Mouse (Mus musculus) forebrain, embryonic 11.5 days (tissue): ENCODE data around the gene Ppil6. TPM values are rescaled to one million over a fixed set of nuclear protein-coding genes. Genes with fewer than 3 reads are reported as not detected.

Experiments used
- ATAC-seq: fragments of 200-750 bp; cut with Nextera tagmentation; replicated peaks from 2 replicates; pipeline ENCODE4 v1.8.0; 2017; ENCODE audit warnings: moderate TSS enrichment; ENCODE audit not compliant: low FRiP score
- DNase-seq: peaks from one replicate; pipeline ENCODE4 v3.0.0-alpha.2; 2017; ENCODE audit warnings: low spot score
- H3K27ac ChIP-seq: fragments of 300-500 bp; sonication (generic); 2 replicates; pipeline ENCODE4 v1.5.1; 2014; ENCODE audit warnings: low read depth, low read length
- H3K27me3 ChIP-seq: fragments of 300-500 bp; sonication (generic); 2 replicates; pipeline ENCODE4 v1.6.1; 2014; ENCODE audit warnings: mild to moderate bottlenecking, low read length, mixed read lengths; ENCODE audit not compliant: control insufficient read depth, insufficient read depth
- H3K36me3 ChIP-seq: fragments of 300-500 bp; sonication (generic); 2 replicates; pipeline ENCODE4 v1.6.1; 2014; ENCODE audit warnings: mild to moderate bottlenecking, low read length, moderate library complexity, mixed read lengths; ENCODE audit not compliant: control insufficient read depth, insufficient read depth
- H3K4me1 ChIP-seq: fragments of 300-500 bp; sonication (generic); replicated peaks from 2 replicates; pipeline ENCODE4 v1.6.1; 2014; ENCODE audit warnings: low read length, mixed read lengths; ENCODE audit not compliant: control insufficient read depth, insufficient read depth
- H3K4me2 ChIP-seq: fragments of 300-500 bp; sonication (generic); 2 replicates; pipeline ENCODE4 v1.6.1; 2014; ENCODE audit warnings: low read depth, mild to moderate bottlenecking, low read length, moderate library complexity, mixed read lengths; ENCODE audit not compliant: severe bottlenecking
- H3K4me3 ChIP-seq: fragments of 300-500 bp; sonication (generic); 2 replicates; pipeline ENCODE4 v1.5.1; 2014; ENCODE audit warnings: low read depth, low read length
- H3K9ac ChIP-seq: fragments of 300-500 bp; sonication (generic); 2 replicates; pipeline ENCODE4 v1.6.1; 2014; ENCODE audit warnings: low read length
- H3K9me3 ChIP-seq: fragments of 300-500 bp; sonication (generic); 2 replicates; pipeline ENCODE4 v1.6.1; 2016; ENCODE audit warnings: low read length, mixed read lengths; ENCODE audit not compliant: control insufficient read depth
- WGBS: fragments of 180-500 bp; shearing (Covaris S2); extraction: QIAGEN DNeasy Blood & Tissue Kit; methylation state at CpG from one replicate; pipeline ENCODE4 v1.1.7; 2014; 5-methylcytosine and 5-hydroxymethylcytosine counted together
- polyA plus RNA-seq: library from polyadenylated mRNA; unstranded; fragments of >200 nt; fragmentation: Nextera tagmentation; extraction: Ambion mirVana; gene quantifications from 2 replicates; pipeline ENCODE4 v1.2.1, GENCODE M21; 2014

Gene Ppil6
- polyA plus RNA-seq, 1 experiment from 2014 or later: 0.98 TPM

GRCm38 (mm10) chr10:41509160-41509559 is 18.9 kb downstream of the Ppil6 start:
- Histone ChIP-seq H3K4me1 (no peaks in the 10 kb centered on the region), H3K36me3 (no peaks in the 10 kb centered on the region), H3K27ac (no peak overlapping the region), H3K4me3 (no peak overlapping the region), H3K4me2 (no peak overlapping the region), H3K9ac (no peak overlapping the region), H3K9me3 (no peaks in the 10 kb centered on the region), H3K27me3 (no peaks in the 10 kb centered on the region)
- no peak for ATAC-seq
- DNase-seq: no peak
- 34% methylated on average over 2 of the region's 2 CpGs for WGBS

GRCm38 (mm10) chr10:41514301-41514700 is 24.1 kb downstream of the Ppil6 start:
- no peak overlapping the region for H3K27ac ChIP-seq
- H3K36me3 ChIP-seq: no peaks in the 10 kb centered on the region
- H3K27me3 ChIP-seq: no peaks in the 10 kb centered on the region
- H3K4me1 ChIP-seq: no peaks in the 10 kb centered on the region
- no peak for DNase-seq
- H3K4me2 ChIP-seq: no peak overlapping the region
- ATAC-seq: no peak
- no peak overlapping the region for H3K9ac ChIP-seq
- 80% methylated on average over 4 of the region's 4 CpGs for WGBS
- H3K4me3 ChIP-seq: no peak overlapping the region
- no peaks in the 10 kb centered on the region for H3K9me3 ChIP-seq

- no peak for DNase-seq
- Histone ChIP-seq H3K4me2 (no peak overlapping the region), H3K9ac (no peak overlapping the region), H3K9me3 (no peaks in the 10 kb centered on the region), H3K27me3 (no peaks in the 10 kb centered on the region), H3K4me1 (no peaks in the 10 kb centered on the region), H3K36me3 (no peaks in the 10 kb centered on the region), H3K27ac (no peak overlapping the region), H3K4me3 (no peak overlapping the region)
- no peak for ATAC-seq
These were observed 24.7 kb downstream of the Ppil6 start for GRCm38 (mm10) chr10:41514921-41515320.

GRCm38 (mm10) chr10:41518508-41518980 is 28.3 kb downstream of the Ppil6 start:
- no peaks in the 10 kb centered on the region for H3K27me3 ChIP-seq
- H3K9ac ChIP-seq: peak overlapping the region; percentile 90
- ATAC-seq (peak; percentile 70), DNase-seq (no peak)
- peak overlapping the region; percentile 93 for H3K4me3 ChIP-seq
- no peaks in the 10 kb centered on the region for H3K9me3 ChIP-seq
- peak overlapping the region; percentile 70 for H3K4me2 ChIP-seq
- under 1% methylated on average over 23 of the region's 23 CpGs for WGBS
- H3K27ac ChIP-seq: peak overlapping the region; percentile 92; the same call in 1 of the 2 replicates
- H3K4me1 ChIP-seq: peaks cover 9% of the 10 kb centered on the region
- no peaks in the 10 kb centered on the region for H3K36me3 ChIP-seq

- peak; percentile 94 for ATAC-seq
- peak within 1 kb of the TSS; percentile 90 for H3K9ac ChIP-seq
- WGBS: under 1% methylated on average over 69 of the region's 69 CpGs
- peak; percentile 97 for DNase-seq
- H3K36me3 ChIP-seq: no peaks in the 10 kb centered on the region
- H3K27ac ChIP-seq: peak within 1 kb of the TSS; percentile 92
- peak within 1 kb of the TSS; percentile 93 for H3K4me3 ChIP-seq
- peak within 1 kb of the TSS; percentile 70 for H3K4me2 ChIP-seq
- peaks cover 9% of the 10 kb centered on the region for H3K4me1 ChIP-seq
- H3K27me3 ChIP-seq: no peaks in the 10 kb centered on the region
- H3K9me3 ChIP-seq: no peaks in the 10 kb centered on the region
These were observed 28.9 kb downstream of the Ppil6 start, which contains the start of gene Cd164 for GRCm38 (mm10) chr10:41518981-41519618. TSS of gene Cd164 (plus strand) at chr10:41519414.

GRCm38 (mm10) chr10:41519640-41520409 is 29.6 kb downstream of the Ppil6 start:
- Histone ChIP-seq H3K27ac (peak overlapping the region; percentile 92), H3K9ac (peak overlapping the region; percentile 90), H3K4me1 (peaks cover 9% of the 10 kb centered on the region), H3K27me3 (no peaks in the 10 kb centered on the region), H3K4me2 (peak overlapping the region; percentile 70), H3K9me3 (no peaks in the 10 kb centered on the region), H3K4me3 (peak overlapping the region; percentile 93), H3K36me3 (no peaks in the 10 kb centered on the region)
- WGBS: under 1% methylated on average over 57 of the region's 65 CpGs
- peak; percentile 61 for ATAC-seq
- no peak for DNase-seq

- 7% methylated on average over 5 of the region's 5 CpGs for WGBS
- ATAC-seq (no peak), DNase-seq (no peak)
- Histone ChIP-seq H3K27ac (no peak overlapping the region), H3K4me1 (peaks cover 9% of the 10 kb centered on the region), H3K27me3 (no peaks in the 10 kb centered on the region), H3K4me3 (peak overlapping the region; percentile 93), H3K4me2 (peak overlapping the region; percentile 70), H3K9me3 (no peaks in the 10 kb centered on the region), H3K9ac (peak overlapping the region; percentile 90), H3K36me3 (no peaks in the 10 kb centered on the region)
These were observed 30.1 kb downstream of the Ppil6 start for GRCm38 (mm10) chr10:41520410-41520673.

GRCm38 (mm10) chr10:41523386-41523785 is 33.1 kb downstream of the Ppil6 start:
- Histone ChIP-seq H3K4me2 (no peak overlapping the region), H3K27me3 (no peaks in the 10 kb centered on the region), H3K36me3 (no peaks in the 10 kb centered on the region), H3K9ac (no peak overlapping the region), H3K4me1 (peaks cover 9% of the 10 kb centered on the region), H3K27ac (no peak overlapping the region), H3K9me3 (no peaks in the 10 kb centered on the region), H3K4me3 (no peak overlapping the region)
- DNase-seq: no peak
- ATAC-seq: no peak
- WGBS: 95% methylated on average over 3 of the region's 3 CpGs
